Mouse (Mus musculus) olfactory bulb, adult 2 months (tissue): Measurements from ENCODE around the gene Gapdhs.

ENCODE experiments used
- CTCF ChIP-seq: fragments of 200-500 bp; IDR thresholded peaks from 2 replicates; pipeline ENCODE4 v1.5.1; 2012; ENCODE audit warnings: low read depth, mild to moderate bottlenecking, low read length, moderate library complexity; ENCODE audit not compliant: insufficient read depth
- POLR2A ChIP-seq: fragments of 200-500 bp; IDR thresholded peaks from 2 replicates; pipeline ENCODE4 v1.6.1; 2012; ENCODE audit warnings: mild to moderate bottlenecking, low read depth, low read length, moderate library complexity; ENCODE audit not compliant: insufficient read depth

DNA sequence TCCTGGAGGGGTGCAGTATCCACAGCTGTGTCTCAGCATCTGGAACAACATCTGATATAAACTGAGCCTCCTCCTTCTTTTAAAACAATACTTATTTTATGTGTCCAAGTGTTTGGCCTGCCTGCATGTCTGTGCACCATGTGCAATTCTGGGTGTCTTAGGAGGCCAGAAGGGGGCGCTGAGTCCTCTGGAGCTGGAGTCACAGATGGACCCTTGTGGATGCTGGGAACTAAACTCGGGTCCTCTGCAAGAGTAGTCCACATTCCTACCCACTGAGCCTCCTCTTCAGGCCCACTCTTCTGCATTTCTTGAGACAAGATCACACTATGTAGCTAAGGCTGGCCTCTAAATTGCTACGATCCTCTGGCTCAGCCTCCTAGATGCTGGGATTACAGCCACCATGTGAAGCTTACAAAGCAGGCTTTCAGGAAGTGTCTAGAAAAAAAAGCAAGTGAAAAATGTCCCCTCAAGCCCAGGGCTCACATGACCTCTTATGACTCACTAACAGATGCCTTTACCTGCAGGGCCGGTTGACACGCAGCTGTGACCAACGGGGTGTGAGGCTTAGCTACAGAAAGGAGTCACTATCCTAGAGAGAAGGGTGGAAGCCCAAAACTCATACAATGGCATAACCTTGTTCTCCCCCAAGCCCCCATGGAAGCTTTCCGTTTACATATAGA lies 4.2 kb upstream of the Gapdhs start:
- TF ChIP-seq CTCF = no peak
- TF ChIP-seq POLR2A = no peak
